Mouse (Mus musculus): ENCODE results near the gene Baz1a.
"Not testable (repeated sequence)": the region's sequence is repeated elsewhere in the genome, so short reads cannot be mapped to it uniquely, and the experiment has no call there.

The Baz1a gene

DNA sequence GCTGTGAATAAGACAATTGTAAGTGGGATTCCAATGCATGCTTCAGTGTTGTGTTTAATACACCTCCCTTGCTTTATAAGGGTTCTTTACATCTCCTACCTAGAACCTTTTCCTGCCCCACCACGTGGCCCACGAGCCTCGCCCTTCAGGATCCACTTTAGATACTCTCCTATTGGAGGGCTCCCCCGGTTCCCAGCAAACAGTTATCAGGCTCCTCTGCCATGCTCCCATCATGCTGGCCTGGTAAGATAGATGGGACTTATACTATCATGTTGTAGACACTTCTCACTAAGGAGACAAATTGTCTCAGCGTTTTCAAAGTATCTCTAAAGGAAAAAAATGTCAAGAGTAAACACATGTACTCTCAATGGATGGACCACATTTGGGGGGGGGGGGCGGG, 33.6 kb downstream of the Baz1a start:
- no peak for DNase-seq

DNA sequence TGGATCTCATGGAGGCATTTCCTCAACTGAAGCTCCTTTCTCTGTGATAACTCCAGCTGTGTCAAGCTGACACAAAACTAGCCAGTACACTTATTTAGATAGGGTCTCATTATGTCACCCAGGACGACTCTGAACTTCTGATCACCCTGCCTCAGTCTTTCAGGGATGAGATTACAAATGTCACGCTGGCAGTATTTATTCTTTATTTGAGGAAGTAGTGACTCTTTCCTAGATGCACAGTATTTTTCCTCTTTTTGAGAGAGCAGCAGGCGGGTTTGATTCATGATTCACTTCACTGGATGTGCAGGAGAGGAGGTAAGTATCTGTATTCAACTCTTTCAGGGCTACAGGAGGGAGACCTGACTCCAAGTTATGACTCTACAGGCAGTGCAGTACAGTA, 45.1 kb downstream of the Baz1a start:
- DNase-seq, result no peak

- no peak for DNase-seq
Measured at GRCm38 (mm10) chr12:54965532-54966160, 48.5 kb downstream of the Baz1a start.

- DNase-seq, result no peak
Measured at GRCm38 (mm10) chr12:54959569-54959968, 54.6 kb downstream of the Baz1a start.

- DNase-seq, result no peak
Measured at GRCm38 (mm10) chr12:54956974-54957373, 57.2 kb downstream of the Baz1a start.

GRCm38 (mm10) chr12:54956457-54956856, 57.7 kb downstream of the Baz1a start:
- DNase-seq, result no peak

GRCm38 (mm10) chr12:54946116-54946515, 68.0 kb downstream of the Baz1a start:
- no peak for DNase-seq

DNA sequence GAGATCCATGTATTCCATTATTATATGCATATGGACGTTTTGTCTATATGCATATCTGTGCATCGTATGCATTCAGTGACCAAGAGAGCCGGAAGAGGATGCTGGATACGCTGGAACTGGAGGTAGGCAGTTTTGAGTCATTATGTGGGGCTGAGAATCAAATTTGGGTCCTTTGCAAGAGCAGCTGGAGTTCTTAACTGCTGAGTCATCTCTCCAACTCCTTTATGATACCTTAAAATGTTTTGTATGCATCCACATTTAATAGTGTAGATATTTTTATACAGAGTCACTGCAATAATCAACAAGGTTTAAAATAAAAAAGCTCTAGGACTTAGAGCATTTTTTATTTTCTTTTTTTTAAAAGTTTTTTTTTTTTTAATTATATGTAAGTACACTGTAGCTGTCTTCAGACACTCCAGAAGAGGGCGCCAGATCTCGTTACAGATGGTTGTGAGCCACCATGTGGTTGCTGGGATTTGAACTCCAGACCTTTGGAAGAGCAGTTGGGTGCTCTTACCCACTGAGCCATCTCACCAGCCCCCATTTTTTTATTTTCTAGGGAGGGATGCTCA, 71.5 kb downstream of the Baz1a start:
- not testable (repeated sequence) for DNase-seq

DNA sequence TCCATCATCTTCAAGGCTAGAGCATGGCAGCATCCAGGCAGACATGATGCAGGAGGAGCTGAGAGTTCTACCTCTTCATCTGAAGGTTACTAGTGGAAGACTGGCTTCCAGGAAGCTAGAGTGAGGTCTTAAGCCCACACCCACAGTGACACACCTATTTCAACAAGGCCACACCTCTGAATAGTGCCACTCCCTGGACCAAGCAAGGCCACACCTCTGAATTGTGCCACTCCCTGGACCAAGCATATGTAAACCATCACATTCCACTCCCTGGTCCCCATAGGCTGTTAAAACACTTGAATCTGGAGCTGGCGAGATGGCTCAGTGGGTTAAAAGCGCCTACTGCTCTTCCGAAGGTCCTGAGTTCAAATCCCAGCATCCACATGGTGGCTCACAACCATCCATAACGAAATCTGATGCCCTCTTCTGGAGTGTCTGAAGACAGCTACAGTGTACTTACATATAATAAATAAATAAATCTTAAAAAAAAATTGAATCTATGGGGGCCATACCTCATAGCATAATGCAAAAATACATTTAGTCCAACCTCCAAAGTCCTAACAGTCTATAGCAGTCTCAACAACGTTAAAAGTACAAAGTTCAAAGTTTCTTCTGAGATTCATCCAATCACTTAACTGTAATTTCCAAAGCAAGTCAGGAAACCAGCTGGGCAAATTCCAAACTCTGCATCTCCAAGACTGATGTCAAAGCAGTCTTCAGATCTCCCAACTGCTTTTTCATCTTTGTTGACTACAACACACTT, 76.4 kb downstream of the Baz1a start:
- DNase-seq, result not testable (repeated sequence)

DNA sequence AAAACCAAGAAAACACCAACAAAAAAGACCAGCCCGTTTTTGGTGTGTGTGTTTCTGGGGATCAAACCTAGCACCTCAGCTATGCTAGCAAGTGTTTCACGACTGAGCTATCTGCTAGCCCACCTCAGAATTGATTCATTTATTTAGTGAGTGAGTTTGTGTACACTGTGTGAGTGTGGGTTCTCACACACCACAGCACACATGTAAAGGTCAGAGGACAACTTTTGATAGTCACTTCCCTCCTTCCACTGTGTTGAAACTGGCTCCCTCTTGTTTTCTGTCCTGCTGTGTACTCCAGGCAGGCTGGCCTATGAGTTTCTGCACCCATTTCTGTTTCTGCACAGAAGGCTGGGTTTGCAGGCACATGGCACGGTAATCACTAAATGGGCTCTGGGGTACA, 103.8 kb downstream of the Baz1a start:
- no peak for DNase-seq

GRCm38 (mm10) chr12:54892559-54892958, 121.6 kb downstream of the Baz1a start:
- DNase-seq, result not testable (repeated sequence)

- DNase-seq, result no peak
Measured at GRCm38 (mm10) chr12:54890426-54890825, 123.7 kb downstream of the Baz1a start.

GRCm38 (mm10) chr12:54887580-54888127, 126.5 kb downstream of the Baz1a start:
- no peak for DNase-seq

DNA sequence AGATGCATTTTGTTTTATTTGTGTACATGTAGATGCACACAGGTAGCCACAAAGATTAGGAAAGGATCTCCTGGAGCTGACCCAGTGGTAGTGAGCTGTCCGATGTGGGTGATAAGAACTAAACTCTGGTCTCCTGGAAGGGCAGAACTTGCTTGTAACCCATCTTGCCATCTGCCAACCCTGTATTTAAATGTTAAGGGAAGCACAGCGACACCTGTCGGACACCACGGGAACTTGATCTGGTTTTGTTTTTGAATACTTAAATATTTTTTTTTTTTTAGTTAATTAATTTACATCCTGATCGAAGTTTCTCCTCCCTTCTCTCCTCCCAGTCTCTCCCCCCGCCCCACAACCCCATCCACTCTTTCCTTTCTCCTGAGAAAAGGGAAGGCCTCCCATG, 134.5 kb downstream of the Baz1a start:
- peak; percentile 43 to 72 for DNase-seq

GRCm38 (mm10) chr12:54879211-54879610, 134.9 kb downstream of the Baz1a start:
- DNase-seq, result no peak

DNA sequence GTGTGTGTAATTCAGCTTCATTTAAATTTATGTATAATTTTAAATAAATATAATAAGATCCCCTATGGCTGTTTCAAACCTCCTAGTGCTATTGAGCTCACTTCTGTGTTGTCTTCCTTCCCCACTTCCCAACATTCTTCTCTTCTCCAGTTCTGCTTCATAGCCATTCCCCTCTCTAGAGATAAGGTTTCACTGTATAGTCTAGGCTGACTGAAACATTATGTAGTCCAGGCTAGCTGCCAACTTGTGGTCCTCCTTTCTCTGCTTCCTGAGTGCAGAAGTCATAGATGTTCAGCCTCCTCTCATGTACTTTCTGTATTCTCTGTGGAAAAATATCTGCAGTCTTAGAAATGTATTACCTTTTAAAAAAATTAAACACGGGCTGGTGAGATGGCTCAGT, 136.3 kb downstream of the Baz1a start:
- DNase-seq, result no peak

DNA sequence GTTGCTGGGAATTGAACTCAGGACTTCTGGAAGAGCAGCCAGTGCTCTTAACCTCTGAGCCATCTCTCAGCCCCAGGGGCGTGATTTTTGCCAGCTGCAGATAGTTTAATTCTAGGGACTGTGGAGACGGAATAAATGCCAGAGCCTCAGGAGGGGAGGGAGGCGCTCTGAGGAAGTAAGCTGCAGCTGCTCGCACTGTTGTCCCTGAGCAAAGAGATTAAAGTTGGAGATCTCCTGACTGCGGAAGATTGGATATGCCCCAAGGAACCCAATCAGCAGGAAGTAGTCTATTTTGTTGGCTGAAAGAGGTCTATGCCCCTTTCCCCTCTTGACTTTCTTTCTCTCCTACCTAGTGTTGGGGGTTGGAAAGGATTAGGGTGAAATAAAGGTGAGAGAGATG, 137.3 kb downstream of the Baz1a start:
- DNase-seq, result no peak

- no peak for DNase-seq
Measured at GRCm38 (mm10) chr12:54874711-54875110, 139.4 kb downstream of the Baz1a start.

DNA sequence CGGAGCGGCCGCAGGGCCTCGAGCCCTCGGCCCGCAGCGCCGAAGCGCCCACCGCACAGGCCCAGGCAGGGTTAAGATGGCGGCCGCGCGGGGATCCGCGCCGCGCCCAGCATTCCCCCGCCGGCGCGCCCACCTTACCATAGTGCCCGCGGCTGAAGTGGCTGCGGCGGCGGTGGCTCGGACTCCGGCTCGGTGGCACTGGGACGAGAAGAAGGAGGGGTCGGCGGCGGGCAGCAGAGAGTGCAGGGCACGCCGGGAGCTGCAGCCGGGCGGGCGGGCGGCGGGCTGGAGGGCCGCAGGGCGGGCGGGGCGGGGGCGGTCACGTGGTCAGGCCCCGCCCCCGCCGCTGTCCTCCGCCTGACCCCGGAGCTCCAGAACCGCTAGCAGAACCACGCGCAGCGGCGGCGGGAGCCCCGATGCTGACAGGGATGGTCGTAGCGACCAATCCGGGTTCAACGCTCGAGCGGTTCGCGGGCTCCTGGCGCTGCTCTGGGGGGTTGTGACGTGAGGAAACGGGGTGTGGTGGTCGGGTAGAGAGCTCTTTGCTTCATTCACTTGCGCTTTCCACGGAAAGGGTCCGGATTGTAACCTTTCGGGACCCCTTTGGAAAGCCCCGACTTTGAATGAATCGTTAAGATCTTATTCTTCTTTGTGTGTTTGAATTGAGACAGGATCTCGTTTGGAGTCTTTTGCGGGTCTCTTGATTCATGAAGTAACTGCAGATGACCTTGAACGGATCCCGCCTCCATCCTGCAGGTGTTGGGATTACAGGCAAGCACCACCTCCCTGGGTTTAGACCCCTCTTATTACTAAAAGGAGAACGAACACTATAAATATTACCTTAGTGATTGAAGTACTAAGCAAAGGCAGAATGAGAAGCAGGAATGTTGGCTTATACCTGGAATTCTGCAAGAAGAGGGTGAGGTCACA, 151.3 kb downstream of the Baz1a start, which contains the start of gene Cfl2:
Gene Cfl2, minus strand, starts transcription at position 272 of the 930 bp plus-strand sequence.
- DNase-seq, result peak; percentile 71 to 79

DNA sequence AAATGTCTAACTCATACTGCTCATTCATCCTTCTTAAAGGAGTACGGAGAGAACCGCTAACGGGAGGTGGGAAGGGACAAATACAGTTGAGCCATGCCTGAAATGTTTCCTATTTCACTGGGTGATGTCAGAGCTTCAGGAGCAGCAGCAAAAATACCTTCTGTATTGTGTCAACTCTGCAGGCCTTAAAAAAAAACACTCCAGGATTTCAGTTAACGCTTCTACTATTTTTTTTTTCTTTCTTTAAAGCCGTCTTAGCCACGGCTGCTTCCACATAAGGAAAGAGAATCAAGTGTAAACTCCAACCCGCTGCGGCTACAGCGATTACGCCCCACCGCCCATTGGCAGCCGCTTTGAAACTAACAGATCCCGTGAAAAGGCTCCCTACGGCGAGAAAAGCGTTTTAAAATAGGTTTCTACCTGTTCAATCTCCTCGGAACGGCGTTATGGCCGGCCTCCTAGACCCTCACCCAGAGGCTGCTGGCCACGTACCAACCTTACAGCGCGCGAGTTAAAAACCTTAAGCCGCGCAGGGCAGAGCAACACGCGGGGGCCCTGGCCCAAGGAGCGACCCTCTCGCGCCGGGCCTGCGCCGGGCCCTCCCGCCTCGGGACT, 152.1 kb downstream of the Baz1a start:
- DNase-seq, result peak; percentile 36 to 48

- peak in 1 of 2 experiments; percentile 10 for DNase-seq
Measured at GRCm38 (mm10) chr12:54859531-54859930, 154.6 kb downstream of the Baz1a start.

DNA sequence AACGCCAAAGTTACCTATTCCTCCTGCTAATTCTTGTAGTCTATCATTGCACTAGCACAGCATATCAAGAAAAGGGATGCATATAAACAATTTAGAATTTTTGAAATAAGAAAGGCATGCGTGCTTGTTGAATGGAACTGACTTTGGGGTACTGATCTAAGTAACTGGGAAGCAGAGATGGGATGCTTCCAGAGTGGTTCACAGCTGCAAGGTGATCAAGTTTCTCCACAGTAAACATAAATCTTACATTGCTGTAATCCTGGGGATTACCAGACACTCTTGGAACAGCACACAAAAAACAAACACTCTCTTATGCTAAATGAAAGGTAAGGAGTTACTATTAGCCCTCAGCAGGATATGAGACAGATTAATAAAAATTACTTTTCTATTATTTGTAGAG, 163.6 kb downstream of the Baz1a start:
- DNase-seq, result no peak

All from kidney, adult 8-10 months (tissue).